Mouse (Mus musculus): ENCODE measurements around the gene Commd3.

Commd3 gene

DNA sequence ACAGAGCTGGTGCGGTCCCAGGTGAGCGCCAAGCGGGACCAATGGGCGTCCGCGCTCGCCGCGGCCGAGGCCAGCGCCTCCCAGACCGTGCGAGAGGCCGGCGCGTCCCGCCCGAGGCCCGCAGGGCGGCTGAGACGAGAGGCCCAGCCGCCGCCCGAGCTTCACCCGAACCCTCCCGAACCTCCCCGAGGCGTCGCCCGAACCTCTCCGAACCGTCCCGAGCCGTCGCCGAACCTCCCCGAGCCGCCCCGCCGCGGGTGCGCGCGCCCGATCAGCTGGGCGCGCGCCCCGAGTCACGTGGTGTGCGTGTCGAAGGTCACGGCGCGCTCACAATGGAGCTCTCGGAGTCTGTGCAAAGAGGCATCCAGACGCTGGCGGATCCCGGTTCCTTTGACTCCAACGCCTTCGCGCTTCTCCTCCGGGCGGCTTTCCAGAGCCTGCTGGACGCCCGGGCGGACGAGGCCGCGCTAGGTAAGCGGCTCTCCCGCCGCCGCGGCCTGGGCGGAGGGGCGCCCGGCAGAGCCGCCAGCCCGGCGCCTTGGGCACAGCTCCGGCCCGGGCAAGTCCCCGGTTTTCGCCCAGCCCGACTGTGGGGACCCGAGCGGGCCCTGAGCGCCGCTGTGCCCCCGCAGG, at the start of gene Commd3:
TSS of gene Commd3 (plus strand) at position 252 of the 633 bp plus-strand sequence.
- ATAC-seq (ENCODE audit: low TSS enrichment) = peak; percentile 90

DNA sequence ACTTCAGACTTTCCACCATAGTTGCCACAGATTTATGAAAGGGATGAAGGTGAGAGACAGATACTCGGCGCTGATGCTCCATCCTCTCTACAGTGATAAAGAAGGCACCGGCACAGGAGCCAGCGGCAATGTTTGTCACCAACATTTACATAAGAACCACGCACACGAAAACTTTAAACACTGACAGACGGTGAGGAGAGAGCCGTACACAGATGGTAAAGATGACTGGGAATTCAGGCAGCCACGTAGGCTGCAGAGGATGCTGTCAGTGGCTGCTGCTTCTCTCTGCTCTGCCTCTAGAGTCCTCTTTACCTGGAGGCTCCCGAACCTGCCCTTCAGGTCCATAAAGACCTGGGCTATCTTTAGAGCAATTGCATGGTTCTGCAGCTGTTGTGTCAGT, 49.0 kb upstream of the Commd3 start:
- ATAC-seq (ENCODE audit: low TSS enrichment) = peak; percentile 97

DNA sequence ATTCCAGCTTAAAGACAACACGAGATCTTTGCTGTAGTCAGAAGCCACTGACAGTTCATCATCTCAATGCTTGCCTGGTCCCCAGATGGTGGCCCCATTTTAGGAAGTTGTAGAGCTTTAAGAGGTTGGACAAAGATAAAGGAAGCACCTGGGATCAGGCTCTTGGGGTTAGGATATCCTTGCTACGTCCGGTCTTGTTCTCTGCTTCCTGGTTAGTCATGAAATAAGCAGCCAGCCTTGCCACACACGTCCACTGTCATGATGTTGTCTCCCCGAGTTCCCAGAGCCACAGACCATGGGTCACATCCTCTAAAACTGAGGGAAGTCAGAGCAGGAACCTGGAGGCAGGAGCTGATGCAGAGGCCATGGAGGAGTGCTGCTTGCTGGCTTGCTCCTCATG, 41.6 kb upstream of the Commd3 start:
- no peak for ATAC-seq (ENCODE audit: low TSS enrichment)

DNA sequence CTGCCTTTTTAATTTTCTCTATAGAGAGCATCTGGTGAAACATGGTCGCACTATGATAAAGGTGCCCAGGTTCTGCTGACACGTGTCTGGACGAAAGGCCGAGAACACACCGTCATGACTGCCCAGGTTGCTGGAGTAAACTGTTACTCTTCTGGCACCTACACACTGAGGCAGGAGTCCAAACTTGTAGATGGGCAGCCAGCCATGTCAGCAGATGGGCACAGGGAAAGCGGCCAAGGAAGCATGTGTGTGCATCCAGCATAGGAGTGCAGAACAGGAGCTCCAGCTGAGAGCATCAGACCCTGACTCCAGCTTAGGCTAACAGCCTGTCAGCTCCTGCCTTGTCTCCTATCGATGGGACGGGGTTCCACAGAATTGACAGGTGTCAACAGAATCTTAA, 37.1 kb upstream of the Commd3 start:
- peak; percentile 86 for ATAC-seq (ENCODE audit: low TSS enrichment)

DNA sequence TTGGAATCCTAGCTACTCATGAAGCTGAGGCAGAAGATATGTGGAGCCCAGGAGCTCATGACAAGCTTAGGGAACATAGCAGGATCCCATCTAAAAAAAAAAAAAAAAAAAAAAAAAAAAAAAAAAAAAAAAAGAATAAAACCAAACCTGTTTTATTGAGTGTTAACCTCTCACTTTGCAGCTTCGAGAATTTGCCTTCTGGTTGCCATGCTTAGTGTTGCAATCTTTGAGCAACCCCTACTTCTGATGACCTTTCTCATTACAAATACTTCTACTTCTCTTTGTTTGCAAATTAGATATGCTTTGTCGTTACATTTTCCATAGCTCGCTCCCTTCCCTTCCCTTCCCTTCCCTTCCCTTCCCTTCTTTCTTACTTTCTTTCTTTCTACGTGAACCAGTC, 23.6 kb upstream of the Commd3 start:
- no peak for ATAC-seq (ENCODE audit: low TSS enrichment)

DNA sequence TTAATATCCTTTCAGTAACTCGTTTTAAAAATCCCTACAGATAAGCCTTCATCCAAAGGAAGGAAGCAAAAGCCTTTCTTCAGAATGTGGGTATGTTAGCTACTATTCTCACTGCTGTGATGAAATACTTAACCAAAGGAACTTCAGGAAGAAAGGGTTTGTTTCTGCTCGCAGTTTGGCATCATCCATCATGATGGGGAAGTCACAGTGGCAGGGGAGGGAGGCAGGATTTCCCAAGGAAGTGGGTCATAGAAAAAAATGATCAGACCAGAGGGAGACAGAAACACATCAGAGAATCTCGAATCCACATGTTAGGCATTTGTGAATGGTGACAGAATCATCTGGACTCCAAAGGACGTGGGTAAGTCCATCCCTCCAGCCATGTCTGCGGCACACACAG, 17.4 kb upstream of the Commd3 start:
- no peak for ATAC-seq (ENCODE audit: low TSS enrichment)

DNA sequence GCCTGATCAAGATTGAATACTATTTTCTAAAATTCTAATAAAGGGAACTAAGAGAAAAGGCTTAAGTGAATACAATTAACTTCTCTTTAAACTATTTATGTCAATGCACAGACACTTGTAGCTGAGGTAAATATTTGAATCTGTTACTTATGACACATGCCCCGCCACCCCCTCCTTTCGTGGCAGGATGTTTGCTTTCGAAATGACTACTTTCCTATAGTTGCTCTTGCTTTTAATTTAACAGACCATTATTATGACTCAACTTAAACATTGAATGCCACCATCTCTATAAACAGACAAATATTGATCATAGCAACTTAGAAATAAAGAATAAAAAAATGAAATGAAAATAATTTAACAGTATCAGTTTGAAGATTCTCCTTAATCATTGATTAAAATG, 8.2 kb upstream of the Commd3 start:
- no peak for ATAC-seq (ENCODE audit: low TSS enrichment)

DNA sequence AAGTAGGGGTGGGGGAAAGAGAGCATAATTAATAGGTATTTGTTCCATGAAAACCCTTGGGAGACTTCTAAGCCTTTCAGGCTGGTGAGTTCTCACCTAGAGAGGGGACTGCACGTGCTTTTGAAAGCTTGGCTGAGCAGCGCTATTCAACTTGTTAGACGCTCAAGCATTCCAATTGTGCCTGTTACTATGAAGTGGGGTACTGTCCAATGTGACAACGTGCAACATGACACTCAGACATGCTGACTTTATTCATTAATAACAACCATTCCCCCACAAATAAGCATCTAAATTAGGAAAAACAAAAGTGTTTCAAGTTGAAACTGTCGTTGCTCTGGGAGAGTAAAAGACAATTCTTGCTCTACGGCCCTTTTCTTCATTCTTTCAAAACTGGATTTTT, 1.1 kb upstream of the Commd3 start:
- ATAC-seq (ENCODE audit: low TSS enrichment) = no peak

DNA sequence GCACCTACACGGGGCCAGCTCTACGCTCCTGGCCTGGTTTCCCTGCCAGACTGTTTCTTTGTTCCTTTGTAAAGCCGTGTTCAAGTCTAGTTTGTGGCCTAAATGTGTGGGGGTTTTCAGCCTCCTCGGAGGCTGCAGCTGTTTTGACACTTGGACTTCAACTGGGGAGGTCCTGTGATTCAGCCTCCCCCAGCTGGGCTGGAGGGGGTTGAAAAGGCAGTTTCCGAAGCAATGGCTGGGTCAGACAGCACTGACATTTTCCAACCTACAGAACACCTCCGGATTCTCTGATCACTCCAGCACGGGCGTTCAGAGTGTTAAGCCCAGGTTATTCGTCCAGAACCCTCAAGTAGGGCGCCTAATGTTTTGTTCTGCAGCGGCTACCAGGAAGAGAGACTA, 581 bp downstream of the Commd3 start:
- ATAC-seq (ENCODE audit: low TSS enrichment) = no peak; the same call in 1 of the 2 replicates

DNA sequence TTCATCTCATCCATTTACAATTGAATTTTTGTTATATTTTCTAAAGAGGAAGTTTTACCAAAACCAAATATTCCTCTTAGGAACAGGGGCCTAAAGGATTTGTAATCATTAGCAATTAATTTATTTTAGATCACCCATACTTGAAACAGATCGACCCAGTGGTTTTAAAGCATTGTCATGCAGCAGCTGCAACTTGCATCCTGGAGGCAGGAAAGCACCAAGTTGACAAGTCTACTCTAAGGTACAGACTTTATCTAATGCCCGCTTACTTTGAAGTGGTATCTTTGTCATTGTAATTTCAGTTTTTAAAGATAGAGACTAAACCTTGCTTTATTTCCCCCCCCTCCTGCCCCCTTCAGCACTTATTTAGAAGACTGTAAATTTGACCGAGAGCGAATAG, 1.6 kb downstream of the Commd3 start:
- no peak for ATAC-seq (ENCODE audit: low TSS enrichment)

DNA sequence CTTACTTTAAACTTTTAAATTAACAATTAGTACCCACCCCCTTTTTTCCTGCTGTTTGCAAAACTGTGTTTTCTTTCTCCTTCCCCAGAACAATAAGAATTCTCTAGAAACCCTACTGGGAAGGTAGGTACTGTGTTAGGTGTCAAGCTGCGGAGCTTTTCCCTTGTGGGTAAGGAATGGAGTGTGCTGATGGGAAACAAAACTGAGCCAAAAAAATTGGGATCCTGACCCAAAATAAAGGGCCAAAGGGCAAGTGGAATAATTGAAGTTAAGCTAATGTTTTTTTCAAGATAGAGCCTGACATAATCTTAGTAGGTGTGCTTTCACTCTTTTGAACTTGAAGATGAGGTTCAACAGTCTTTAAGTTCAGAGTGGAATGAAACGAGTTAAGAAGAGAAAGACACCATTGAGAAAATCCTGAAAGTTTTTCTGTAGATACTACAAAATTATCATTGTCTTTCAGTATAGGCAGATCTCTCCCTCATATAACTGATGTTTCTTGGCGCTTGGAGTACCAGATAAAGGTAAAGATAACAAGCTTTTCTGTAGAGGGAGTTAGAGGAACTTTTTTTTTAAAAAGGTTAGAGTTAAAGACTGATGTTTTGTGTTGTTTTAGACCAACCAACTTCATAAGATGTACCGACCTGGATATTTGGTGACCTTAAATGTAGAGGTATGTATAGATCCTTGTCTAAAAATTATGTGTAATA, 2.2 kb downstream of the Commd3 start:
- no peak for ATAC-seq (ENCODE audit: low TSS enrichment)

DNA sequence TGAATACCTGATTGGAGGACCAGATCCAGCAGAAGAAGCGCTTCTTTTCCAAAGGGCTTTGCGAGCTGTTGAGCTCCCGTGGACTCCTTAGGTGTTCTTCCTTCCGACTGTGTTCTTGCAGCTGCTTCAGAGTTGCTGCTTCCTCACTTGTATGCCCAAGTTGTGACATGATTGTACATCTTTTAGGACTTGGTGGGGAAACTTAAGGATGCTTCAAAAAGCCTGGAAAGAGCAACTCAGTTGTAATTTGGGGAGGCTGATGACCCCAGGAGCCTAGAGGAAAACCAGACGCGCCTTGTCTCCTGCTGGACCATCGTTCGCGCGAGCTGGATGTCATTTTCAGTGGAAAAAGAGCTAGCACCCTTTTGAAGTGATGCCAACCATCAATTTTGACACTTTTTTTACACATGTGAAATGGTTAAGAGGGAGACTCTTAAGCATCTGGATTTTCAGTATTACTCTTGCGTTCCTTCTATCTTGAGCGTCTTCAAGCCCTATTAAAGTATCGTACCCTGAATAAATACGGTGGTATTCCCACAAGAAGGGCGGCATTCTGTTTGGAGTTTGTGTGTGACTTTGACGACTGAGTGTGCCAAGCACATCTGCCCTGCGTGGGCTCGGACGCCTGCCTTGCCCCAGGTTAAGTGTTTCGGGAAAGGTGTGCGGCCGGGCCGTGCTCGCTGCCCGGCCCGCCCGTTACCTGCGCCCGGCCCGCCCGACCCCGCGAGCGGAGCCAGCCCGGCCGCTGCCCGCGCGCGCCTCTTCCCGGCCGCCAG, 3.7 kb downstream of the Commd3 start:
- ATAC-seq (ENCODE audit: low TSS enrichment) = no peak

DNA sequence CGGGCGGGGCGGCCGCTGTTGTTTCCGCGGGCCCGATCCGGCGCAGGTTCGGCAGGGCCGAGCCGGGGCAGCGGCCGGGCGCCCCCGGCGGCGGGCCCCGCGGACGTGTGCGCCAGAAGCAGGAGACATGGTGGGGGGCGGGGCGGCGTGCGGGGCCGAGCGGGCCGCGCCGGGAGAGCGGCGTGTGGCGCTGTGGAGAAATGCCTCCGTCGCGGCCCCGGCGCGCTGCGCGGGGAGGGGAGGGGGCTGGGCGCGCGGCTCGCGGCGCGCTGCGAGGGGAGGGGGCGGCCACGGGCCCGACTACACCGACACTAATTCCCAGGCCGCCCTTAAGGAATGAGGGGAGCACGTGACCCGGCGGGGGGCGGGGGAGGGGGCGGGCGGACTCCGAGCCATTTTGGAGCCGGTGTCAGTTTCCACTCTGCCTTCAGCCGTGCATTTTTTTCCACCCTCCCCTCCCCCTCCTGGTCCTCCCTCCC, 4.3 kb downstream of the Commd3 start:
- ATAC-seq (ENCODE audit: low TSS enrichment) = peak; percentile 50

DNA sequence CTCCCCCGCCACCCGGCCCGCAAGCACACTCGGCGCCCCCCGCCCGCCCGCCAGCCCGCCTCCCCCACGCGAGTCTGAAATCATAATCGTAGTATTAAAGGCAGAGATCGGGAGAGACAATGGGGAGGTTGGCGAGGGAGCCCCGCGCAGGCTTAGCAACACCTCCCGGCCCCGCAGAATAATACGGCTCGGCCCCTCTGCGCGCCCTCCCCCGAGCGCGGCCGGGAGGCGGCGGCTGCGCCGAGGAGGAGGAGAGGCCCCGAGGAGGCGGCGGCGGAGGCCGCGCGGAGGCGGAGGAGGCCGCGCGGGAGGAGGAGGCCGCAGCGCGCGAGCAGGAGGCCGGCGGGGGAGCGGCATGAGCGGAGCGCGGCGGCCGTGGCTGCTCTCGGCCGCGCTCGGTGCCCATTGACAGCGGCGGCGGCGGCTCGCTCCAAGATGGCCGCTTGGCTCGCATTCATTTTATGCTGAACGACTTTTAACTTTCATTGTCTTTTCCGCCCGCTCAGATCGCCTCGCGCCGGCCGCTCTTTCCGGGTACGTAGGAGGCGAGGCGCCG, 4.8 kb downstream of the Commd3 start, which contains the start of gene Bmi1:
TSS of gene Bmi1 (plus strand) at position 83 of the 556 bp plus-strand sequence.
- peak; percentile 32 for ATAC-seq (ENCODE audit: low TSS enrichment)

DNA sequence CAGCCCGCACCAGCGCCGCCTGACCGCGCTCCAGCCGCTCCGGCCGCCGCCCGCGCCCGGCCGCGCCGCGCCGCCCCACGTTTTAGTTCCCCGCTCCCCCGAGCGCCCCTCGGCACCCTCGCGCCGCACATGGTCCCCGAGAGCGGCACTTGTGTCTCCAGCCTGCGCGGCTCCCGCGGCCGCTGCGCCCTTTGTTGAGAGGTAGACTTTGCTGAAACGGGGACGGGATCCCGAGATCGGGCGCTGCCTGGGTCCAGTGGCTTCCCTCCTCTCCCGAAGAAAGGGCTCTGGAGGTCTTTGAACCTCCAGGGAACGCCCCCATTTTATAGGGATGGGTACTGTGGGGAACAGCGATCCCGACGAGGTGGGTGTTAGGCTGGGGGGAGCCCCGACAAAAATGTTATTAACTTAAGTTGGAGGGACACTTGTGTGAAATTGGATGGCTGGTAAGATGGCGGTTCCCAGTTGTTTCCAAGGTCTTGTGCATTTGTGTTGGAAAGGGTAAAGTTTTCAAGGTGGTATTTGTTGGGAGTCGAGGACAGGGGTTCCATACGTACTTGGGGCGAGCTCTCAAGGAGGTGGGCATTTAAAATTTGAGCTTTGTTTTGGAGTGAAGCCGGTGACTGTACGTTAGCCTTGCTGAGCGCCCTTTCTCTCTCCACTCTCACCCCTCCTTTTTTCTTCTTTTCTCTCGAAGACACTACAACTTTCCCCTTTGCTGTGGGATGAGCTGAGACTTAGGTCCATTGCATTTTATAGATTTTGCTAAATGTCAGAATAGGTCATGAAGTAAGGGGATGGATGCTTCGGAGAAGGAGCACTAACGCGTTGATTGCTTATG, 5.7 kb downstream of the Commd3 start:
- peak; percentile 3; the same call in 1 of the 2 replicates for ATAC-seq (ENCODE audit: low TSS enrichment)

DNA sequence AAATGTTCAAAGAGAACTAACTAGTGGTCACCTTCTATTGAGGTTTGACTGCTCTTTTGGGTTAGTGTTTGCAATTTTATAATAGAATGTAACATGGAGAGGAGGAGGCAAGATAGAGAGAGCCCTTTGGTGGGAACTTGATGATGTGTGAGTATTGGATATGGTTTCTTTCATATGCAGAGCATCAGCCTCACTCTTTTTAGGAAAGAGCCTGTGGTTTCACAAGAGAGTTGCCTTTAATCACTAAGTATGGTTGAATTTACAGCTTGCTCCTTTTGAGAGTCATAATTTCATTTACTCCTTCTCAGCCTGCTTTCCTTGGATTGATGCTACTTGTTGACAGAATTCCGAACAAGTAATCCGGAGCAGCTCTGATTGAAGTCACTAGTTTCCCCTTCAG, 7.5 kb downstream of the Commd3 start:
- ATAC-seq (ENCODE audit: low TSS enrichment) = no peak

DNA sequence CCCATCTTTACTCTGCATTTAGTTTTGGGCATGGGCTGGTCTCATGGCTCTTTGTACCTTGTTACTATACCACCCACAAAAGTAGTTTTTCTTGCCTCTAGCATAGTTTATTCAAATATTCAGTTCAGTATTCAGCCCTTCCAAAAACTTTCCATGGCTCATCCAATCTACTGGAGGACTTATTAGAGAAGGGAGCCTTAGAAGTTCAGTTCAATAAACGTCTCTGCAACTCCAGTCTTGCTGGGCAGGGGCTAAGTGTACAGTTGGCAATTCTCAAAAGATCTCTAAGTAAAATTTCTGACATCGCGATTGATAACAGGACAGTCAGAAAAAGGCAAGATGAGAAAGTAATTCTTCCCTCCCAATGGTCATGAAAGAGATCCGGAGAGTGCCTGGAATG, 8.3 kb downstream of the Commd3 start:
- ATAC-seq (ENCODE audit: low TSS enrichment) = no peak

DNA sequence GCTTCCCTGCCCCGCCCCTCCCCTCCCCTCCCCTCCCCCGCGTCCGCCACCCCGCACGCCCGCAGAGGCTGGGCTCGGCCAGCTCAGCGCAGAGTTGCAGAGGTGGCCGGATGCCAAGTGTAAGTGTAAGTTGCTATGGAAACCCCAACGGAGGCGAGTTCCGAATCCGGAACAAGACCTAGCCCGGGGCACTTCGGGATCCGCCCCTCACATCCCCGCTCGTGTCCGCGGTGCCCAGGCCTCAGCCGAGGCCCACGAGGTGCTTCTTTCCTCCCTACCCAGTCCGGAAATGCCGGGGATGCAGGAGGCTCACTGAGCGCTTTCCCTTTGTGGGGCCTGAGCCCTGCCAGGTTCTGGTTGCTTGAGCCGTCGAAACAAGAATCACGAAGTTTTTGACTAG, 8.8 kb downstream of the Commd3 start:
- peak; percentile 21; the same call in 1 of the 2 replicates for ATAC-seq (ENCODE audit: low TSS enrichment)

DNA sequence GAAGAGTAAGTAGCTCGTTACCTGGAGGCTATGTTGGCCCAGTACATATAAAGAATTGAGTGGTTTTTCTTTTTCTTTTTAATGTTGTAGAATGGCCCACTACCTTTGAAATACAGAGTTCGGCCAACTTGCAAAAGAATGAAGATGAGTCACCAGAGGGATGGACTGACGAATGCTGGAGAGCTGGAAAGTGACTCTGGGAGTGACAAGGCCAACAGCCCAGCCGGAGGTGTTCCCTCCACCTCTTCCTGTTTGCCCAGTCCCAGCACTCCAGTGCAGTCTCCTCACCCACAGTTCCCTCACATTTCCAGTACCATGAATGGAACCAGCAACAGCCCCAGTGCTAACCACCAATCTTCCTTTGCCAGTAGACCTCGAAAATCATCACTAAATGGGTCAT, 11.9 kb downstream of the Commd3 start:
- no peak for ATAC-seq (ENCODE audit: low TSS enrichment)

DNA sequence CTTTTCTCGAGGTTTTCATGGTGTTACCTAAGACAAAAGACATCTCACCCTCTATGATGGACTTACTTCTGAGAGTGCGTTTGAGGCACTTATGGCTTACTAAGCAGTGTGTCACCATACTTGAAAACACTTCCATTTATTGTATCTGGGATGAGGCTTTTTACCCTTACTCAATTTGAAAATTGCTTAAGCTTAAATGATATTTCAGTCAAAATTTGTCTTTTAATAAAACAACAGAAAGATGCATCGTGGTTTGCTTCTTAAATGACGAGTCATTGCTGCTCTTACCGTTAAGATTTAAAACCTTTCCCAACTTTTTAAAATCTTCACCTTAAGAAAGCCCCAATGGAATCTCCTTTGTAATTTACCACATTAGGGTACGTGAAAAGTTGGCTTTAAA, 14.2 kb downstream of the Commd3 start:
- ATAC-seq (ENCODE audit: low TSS enrichment) = no peak

DNA sequence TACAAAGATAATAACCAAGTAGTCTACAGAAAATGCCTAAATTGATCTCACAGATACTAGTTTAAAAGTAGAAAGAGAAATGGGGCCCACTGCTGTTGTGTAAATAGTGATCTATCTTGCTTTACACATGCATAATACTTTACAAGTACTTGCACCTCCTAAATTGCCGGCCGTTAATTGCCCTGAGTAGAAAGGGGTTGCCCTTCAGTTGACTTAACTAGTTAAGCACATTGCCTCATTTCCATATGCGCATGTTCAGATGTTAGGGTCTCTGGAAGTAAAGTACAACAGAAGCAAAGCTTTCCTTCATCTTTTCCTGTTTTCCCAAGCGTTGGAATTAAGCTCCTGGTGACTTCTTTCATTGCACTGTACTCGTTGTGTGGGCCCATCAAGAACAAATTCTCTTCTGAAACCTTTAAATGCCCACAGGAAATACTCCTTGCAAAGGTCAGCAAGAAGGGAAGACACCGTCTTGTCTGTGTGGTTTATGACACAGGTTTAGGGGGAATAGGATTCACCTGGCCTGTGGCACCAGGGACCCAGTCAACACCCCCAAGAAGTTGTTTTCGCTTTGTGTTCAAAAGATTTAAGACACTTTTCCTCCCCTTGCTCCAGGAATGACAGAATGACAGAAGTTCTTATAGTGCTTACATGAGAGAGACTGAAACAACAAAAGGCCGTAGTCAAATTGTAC, 14.8 kb downstream of the Commd3 start:
- no peak for ATAC-seq (ENCODE audit: low TSS enrichment)

Measured in frontal cortex, adult (tissue).